Mouse (Mus musculus) cerebellum, adult 2 months (tissue): ENCODE results near the gene Casp4.

ENCODE experiments used
- CTCF ChIP-seq: fragments of 200-500 bp; IDR thresholded peaks from 2 replicates; pipeline ENCODE4 v1.5.1; 2011; ENCODE audit warnings: low read depth, mild to moderate bottlenecking, control low read depth, low read length, moderate library complexity, borderline replicate concordance; ENCODE audit not compliant: insufficient read depth
- POLR2A ChIP-seq: fragments of 200-500 bp; IDR thresholded peaks from 2 replicates; pipeline ENCODE4 v1.6.1; 2011; ENCODE audit warnings: low read length, control low read depth, borderline replicate concordance; ENCODE audit not compliant: insufficient read depth

- no peak for TF ChIP-seq POLR2A
- TF ChIP-seq CTCF: no peak
These were observed 44.6 kb upstream of the Casp4 start for GRCm38 (mm10) chr9:5263951-5264475.
